In genomic region chr11:48871201-48871772, GRCm38 (mm10) we compare ENCODE assay signal across 8 mouse cellular contexts. TPM values are rescaled to one million over a fixed set of nuclear protein-coding genes. Genes with fewer than 3 reads are reported as not detected.
DNase-seq lines count a peak whose midpoint lies in the region; ATAC-seq and TF ChIP-seq lines count a peak whose summit lies in the region.

Gene Irgm1, minus strand, starts transcription at chr11:48871683.

- H3K9ac ChIP-seq in embryonic facial prominence, embryonic 12.5 days: peak within 1 kb of the TSS; percentile 31
- H3K9ac ChIP-seq in neural tube, embryonic 13.5 days: peak within 1 kb of the TSS; percentile 68

- no peak within 1 kb of the TSS for H3K27ac ChIP-seq in embryonic facial prominence, embryonic 12.5 days
- H3K27ac ChIP-seq in kidney, adult 2 months (ENCODE audit: insufficient read depth, low read depth, low read length): peak within 1 kb of the TSS; percentile 89
- H3K27ac ChIP-seq in neural tube, embryonic 13.5 days (replicated peaks): no peak within 1 kb of the TSS; the same call in 1 of the 2 replicates

- H3K4me2 ChIP-seq in embryonic facial prominence, embryonic 12.5 days (replicated peaks): peak within 1 kb of the TSS; percentile 66
- peak within 1 kb of the TSS; percentile 74 for H3K4me2 ChIP-seq in neural tube, embryonic 13.5 days

- H3K9me3 ChIP-seq in embryonic facial prominence, embryonic 12.5 days: no peaks in the 10 kb centered on the region
- no peaks in the 10 kb centered on the region for H3K9me3 ChIP-seq in neural tube, embryonic 13.5 days

- H3K4me3 ChIP-seq in embryonic facial prominence, embryonic 12.5 days: peak within 1 kb of the TSS; percentile 38
- peak within 1 kb of the TSS; percentile 92 for H3K4me3 ChIP-seq in kidney, adult 2 months (ENCODE audit: insufficient read depth, low read depth, low read length)
- peak within 1 kb of the TSS; percentile 44 for H3K4me3 ChIP-seq in neural tube, embryonic 13.5 days

- no peaks in the 10 kb centered on the region for H3K36me3 ChIP-seq in embryonic facial prominence, embryonic 12.5 days
- H3K36me3 ChIP-seq in kidney, adult 2 months (ENCODE audit: control insufficient read depth, insufficient read depth, low read length): peaks cover 2% of the 10 kb centered on the region
- no peaks in the 10 kb centered on the region for H3K36me3 ChIP-seq in neural tube, embryonic 13.5 days

- ATAC-seq in embryonic facial prominence, embryonic 12.5 days (ENCODE audit: insufficient number of reproducible peaks, insufficient read depth, low FRiP score, low TSS enrichment): peak; percentile 64; the same call in 1 of the 2 replicates
- peak; percentile 44; the same call in 1 of the 2 replicates for ATAC-seq in neural tube, embryonic 13.5 days (ENCODE audit: low read depth)

- DNase-seq in CD4-positive helper T cell, adult 2 months (ENCODE audit: low read depth, low spot score): peak; percentile 90
- peak; percentile 76 to 95 for DNase-seq in adrenal gland, adult (ENCODE audit: inconsistent age in 2 of 2, low spot score in 1 of 2)
- peak; percentile 77 for DNase-seq in heart, adult 8-10 months (ENCODE audit: low spot score)
- peak; percentile 89 for DNase-seq in kidney, adult 2 months
- DNase-seq in lung, adult 18-20 months: peak; percentile 73 to 82
- peak; percentile 72 to 77 for DNase-seq in thymus, postnatal 36 days

- no peak for TF ChIP-seq CTCF in kidney, adult 2 months (conservative IDR thresholded peaks at IDR 0.05; ENCODE audit: insufficient read depth, insufficient read length, low read depth, low read length)

- no peaks in the 10 kb centered on the region; the same call in 1 of the 2 replicates for H3K27me3 ChIP-seq in embryonic facial prominence, embryonic 12.5 days
- H3K27me3 ChIP-seq in kidney, adult 2 months (replicated peaks; ENCODE audit: control insufficient read depth, insufficient read depth, low read length): no peaks in the 10 kb centered on the region
- peaks cover 21% of the 10 kb centered on the region for H3K27me3 ChIP-seq in neural tube, embryonic 13.5 days

- peak; percentile 5 for TF ChIP-seq POLR2A in kidney, adult 2 months (IDR thresholded peaks at IDR 0.05; ENCODE audit: low read depth, low read length)

- no peaks in the 10 kb centered on the region for H3K4me1 ChIP-seq in embryonic facial prominence, embryonic 12.5 days
- peaks cover 19% of the 10 kb centered on the region; the same call in 1 of the 2 replicates for H3K4me1 ChIP-seq in kidney, adult 2 months (ENCODE audit: control insufficient read depth, insufficient read depth, low read length)
- H3K4me1 ChIP-seq in neural tube, embryonic 13.5 days (replicated peaks): peaks cover 16% of the 10 kb centered on the region

- WGBS in embryonic facial prominence, embryonic 12.5 days: 2% methylated on average over 19 of the region's 19 CpGs
- WGBS in kidney, adult 2 months: under 1% methylated on average over 19 of the region's 19 CpGs
- WGBS in neural tube, embryonic 13.5 days: 3% methylated on average over 19 of the region's 19 CpGs

RNA-seq across cellular contexts. Expression of gene Irgm1, which starts in this region (rescaled TPM):
- 3.4 and 3.5 TPM in 2 replicates for polyA plus RNA-seq in embryonic facial prominence, embryonic 12.5 days (2016; fragmentation: Nextera tagmentation; extraction: Ambion mirVana)
- 10 to 100 TPM; 11.7 to 13.3 (median 12.1) TPM for total RNA-seq in heart, adult 8-10 months (2022)
- polyA plus RNA-seq in kidney, adult 2 months (2012; rRNA removed): 24.4 and 28.2 TPM in 2 replicates
- polyA plus RNA-seq in neural tube, embryonic 13.5 days (2015; fragmentation: Nextera tagmentation; extraction: Ambion mirVana): 3.2 TPM in 2 replicates

Comparison
In these comparisons a context has a peak if more than half of its experiments do, and no peak if none do; other contexts are left out.
1. H3K4me3 ChIP-seq: peak in every context shown above with its lines; median percentile 92 in kidney, adult 2 months; 44 in neural tube, embryonic 13.5 days; 38 in embryonic facial prominence, embryonic 12.5 days.